Comparison of ENCODE assay signal across 25 mouse cellular contexts in the genomic region with DNA sequence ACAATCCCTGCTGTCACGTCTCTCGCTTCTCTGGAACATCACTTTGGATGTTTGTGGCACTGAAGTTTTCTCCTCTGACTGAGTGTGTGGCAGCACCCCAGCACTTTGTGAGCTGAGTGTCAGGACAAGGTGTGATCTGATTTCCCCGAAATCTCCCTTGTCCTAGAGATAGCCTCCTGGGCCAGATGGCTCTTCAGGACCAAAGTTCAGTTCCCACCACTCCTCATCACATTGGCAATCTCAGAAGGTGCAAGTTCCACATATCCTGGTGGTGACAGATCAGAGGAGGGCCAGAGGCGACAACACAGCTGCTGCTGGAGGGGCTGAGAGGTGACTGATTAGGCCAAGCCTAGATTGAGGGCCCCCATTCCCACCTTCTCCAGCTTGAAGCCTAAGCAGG.
A peak's percentile ranks its signal among the peaks of the same experiment; 100 is the strongest.
DNase-seq lines count a peak whose midpoint lies in the region; ATAC-seq and TF ChIP-seq lines count a peak whose summit lies in the region.
"Had no signal": no experiment of that assay in that cellular context is flagged by ENCODE, and none has a peak within 500 bp of the region (broad histone marks: within the 10 kb centered on the region; RNA-seq: fewer than 3 reads in every experiment).

No protein-coding gene starts in this region.

- WGBS in heart, embryonic 12.5 days: 28% methylated on average over 4 of the region's 4 CpGs
- WGBS in heart, embryonic 15.5 days: 35% methylated on average over 4 of the region's 4 CpGs
- WGBS in intestine, postnatal 0 days: 63% methylated on average over 4 of the region's 4 CpGs
- WGBS in intestine, embryonic 15.5 days: 79% methylated on average over 4 of the region's 4 CpGs

- intact Hi-C loops in heart, postnatal 36 days (cut with DNase I): no loop called here
- intact Hi-C loops in heart, postnatal 25 days (cut with DNase I): no loop called here

- DNase-seq in heart, postnatal 36 days: no peak
- no peak for DNase-seq in heart, postnatal 25 days (ENCODE audit: low spot score)
- DNase-seq: adrenal gland, adult 2 months; adrenal gland, postnatal 14 days; cerebellum, adult 11 months; cerebellum, adult 2 months; cerebellum, adult 9-11 months; cerebellum, postnatal 25 days; forebrain, postnatal 0 days; gastrocnemius, adult 2 months; gastrocnemius, postnatal 14 days; heart, adult 2 months; kidney, adult 2 months had no signal

- no peaks in the 10 kb centered on the region for H3K9me3 ChIP-seq in heart, embryonic 12.5 days (replicated peaks)
- H3K9me3 ChIP-seq in heart, embryonic 15.5 days (replicated peaks): no peaks in the 10 kb centered on the region
- H3K9me3 ChIP-seq in intestine, postnatal 0 days (ENCODE audit: control insufficient read depth): no peaks in the 10 kb centered on the region
- no peaks in the 10 kb centered on the region for H3K9me3 ChIP-seq in intestine, embryonic 15.5 days
- H3K9me3 ChIP-seq: embryonic facial prominence, embryonic 12.5 days; embryonic facial prominence, embryonic 15.5 days; hindbrain, embryonic 10.5 days; hindbrain, embryonic 13.5 days had no signal

- H3K4me2 ChIP-seq in heart, embryonic 12.5 days: no peak overlapping the region
- no peak overlapping the region for H3K4me2 ChIP-seq in heart, embryonic 15.5 days
- H3K4me2 ChIP-seq in intestine, postnatal 0 days (replicated peaks; ENCODE audit: low read depth): no peak overlapping the region
- H3K4me2 ChIP-seq in intestine, embryonic 15.5 days (replicated peaks): no peak overlapping the region
- H3K4me2 ChIP-seq: embryonic facial prominence, embryonic 12.5 days; embryonic facial prominence, embryonic 15.5 days; hindbrain, embryonic 13.5 days had no signal

- no peak for TF ChIP-seq CTCF in intestine, postnatal 0 days (IDR thresholded peaks at IDR 0.05; ENCODE audit: low read depth)

- H3K4me3 ChIP-seq in heart, embryonic 12.5 days: no peak overlapping the region
- no peak overlapping the region for H3K4me3 ChIP-seq in heart, embryonic 15.5 days
- H3K4me3 ChIP-seq in intestine, postnatal 0 days (ENCODE audit: low read depth, low read length): no peak overlapping the region
- no peak overlapping the region for H3K4me3 ChIP-seq in intestine, embryonic 15.5 days (replicated peaks)
- H3K4me3 ChIP-seq: embryonic facial prominence, embryonic 12.5 days; embryonic facial prominence, embryonic 15.5 days; gastrocnemius, adult 2 months; heart, adult 2 months; hindbrain, embryonic 10.5 days; hindbrain, embryonic 13.5 days had no signal

- ATAC-seq in heart, embryonic 12.5 days (ENCODE audit: insufficient number of reproducible peaks, low FRiP score): peak; percentile 59
- ATAC-seq in heart, embryonic 15.5 days (replicated peaks; ENCODE audit: insufficient number of reproducible peaks, insufficient read depth, low FRiP score, low read depth): peak; percentile 47
- peak; percentile 36; the same call in 1 of the 2 replicates for ATAC-seq in intestine, postnatal 0 days
- no peak for ATAC-seq in intestine, embryonic 15.5 days
- ATAC-seq: CD4-positive, CD25-positive, alpha-beta regulatory T cell, adult 4 months; forebrain, embryonic 14.5 days; forebrain, postnatal 0 days; hindbrain, embryonic 16.5 days; intestine, embryonic 16.5 days had no signal

- peaks cover 43% of the 10 kb centered on the region for H3K27me3 ChIP-seq in heart, embryonic 12.5 days (replicated peaks)
- H3K27me3 ChIP-seq in heart, embryonic 15.5 days: peaks cover 9% of the 10 kb centered on the region; the same call in 1 of the 2 replicates
- no peaks in the 10 kb centered on the region for H3K27me3 ChIP-seq in intestine, postnatal 0 days (replicated peaks; ENCODE audit: control insufficient read depth, insufficient read depth, low read length)
- H3K27me3 ChIP-seq in intestine, embryonic 15.5 days (replicated peaks): no peaks in the 10 kb centered on the region
- H3K27me3 ChIP-seq: embryonic facial prominence, embryonic 12.5 days; embryonic facial prominence, embryonic 15.5 days; hindbrain, embryonic 13.5 days had no signal

- peaks cover 7% of the 10 kb centered on the region for H3K4me1 ChIP-seq in heart, embryonic 12.5 days (replicated peaks)
- H3K4me1 ChIP-seq in heart, embryonic 15.5 days (replicated peaks): peaks cover 7% of the 10 kb centered on the region
- no peaks in the 10 kb centered on the region for H3K4me1 ChIP-seq in intestine, postnatal 0 days (replicated peaks; ENCODE audit: control insufficient read depth, insufficient read depth, low read length)
- peaks cover 6% of the 10 kb centered on the region; the same call in 1 of the 2 replicates for H3K4me1 ChIP-seq in intestine, embryonic 15.5 days (replicated peaks)
- H3K4me1 ChIP-seq: embryonic facial prominence, embryonic 12.5 days; embryonic facial prominence, embryonic 15.5 days; hindbrain, embryonic 10.5 days; hindbrain, embryonic 13.5 days had no signal

- H3K36me3 ChIP-seq in heart, embryonic 12.5 days: no peaks in the 10 kb centered on the region
- H3K36me3 ChIP-seq in heart, embryonic 15.5 days: no peaks in the 10 kb centered on the region
- H3K36me3 ChIP-seq in intestine, postnatal 0 days (ENCODE audit: control insufficient read depth, insufficient read depth): no peaks in the 10 kb centered on the region
- H3K36me3 ChIP-seq in intestine, embryonic 15.5 days: no peaks in the 10 kb centered on the region
- H3K36me3 ChIP-seq: embryonic facial prominence, embryonic 12.5 days; embryonic facial prominence, embryonic 15.5 days; hindbrain, embryonic 10.5 days; hindbrain, embryonic 13.5 days had no signal

- H3K9ac ChIP-seq in heart, embryonic 12.5 days: no peak overlapping the region
- no peak overlapping the region for H3K9ac ChIP-seq in heart, embryonic 15.5 days
- no peak overlapping the region for H3K9ac ChIP-seq in intestine, postnatal 0 days (ENCODE audit: low read depth, low read length)
- H3K9ac ChIP-seq in intestine, embryonic 15.5 days: no peak overlapping the region
- H3K9ac ChIP-seq: embryonic facial prominence, embryonic 12.5 days; embryonic facial prominence, embryonic 15.5 days; forebrain, postnatal 0 days; hindbrain, embryonic 13.5 days had no signal

- H3K27ac ChIP-seq in heart, embryonic 12.5 days (ENCODE audit: poor library complexity, severe bottlenecking): no peak overlapping the region
- no peak overlapping the region for H3K27ac ChIP-seq in heart, embryonic 15.5 days
- H3K27ac ChIP-seq in intestine, postnatal 0 days (ENCODE audit: low read depth, low read length): no peak overlapping the region
- H3K27ac ChIP-seq in intestine, embryonic 15.5 days: no peak overlapping the region
- H3K27ac ChIP-seq: embryonic facial prominence, embryonic 12.5 days; embryonic facial prominence, embryonic 15.5 days; gastrocnemius, adult 2 months; heart, adult 2 months; hindbrain, embryonic 10.5 days; hindbrain, embryonic 13.5 days had no signal
